Mouse (Mus musculus): ENCODE measurements around the gene Nisch. TPM values are rescaled to one million over a fixed set of nuclear protein-coding genes. Genes with fewer than 3 reads are reported as not detected.

Gene Nisch
- polyA plus RNA-seq, 1 experiment from 2014 or later, result 258 TPM

DNA sequence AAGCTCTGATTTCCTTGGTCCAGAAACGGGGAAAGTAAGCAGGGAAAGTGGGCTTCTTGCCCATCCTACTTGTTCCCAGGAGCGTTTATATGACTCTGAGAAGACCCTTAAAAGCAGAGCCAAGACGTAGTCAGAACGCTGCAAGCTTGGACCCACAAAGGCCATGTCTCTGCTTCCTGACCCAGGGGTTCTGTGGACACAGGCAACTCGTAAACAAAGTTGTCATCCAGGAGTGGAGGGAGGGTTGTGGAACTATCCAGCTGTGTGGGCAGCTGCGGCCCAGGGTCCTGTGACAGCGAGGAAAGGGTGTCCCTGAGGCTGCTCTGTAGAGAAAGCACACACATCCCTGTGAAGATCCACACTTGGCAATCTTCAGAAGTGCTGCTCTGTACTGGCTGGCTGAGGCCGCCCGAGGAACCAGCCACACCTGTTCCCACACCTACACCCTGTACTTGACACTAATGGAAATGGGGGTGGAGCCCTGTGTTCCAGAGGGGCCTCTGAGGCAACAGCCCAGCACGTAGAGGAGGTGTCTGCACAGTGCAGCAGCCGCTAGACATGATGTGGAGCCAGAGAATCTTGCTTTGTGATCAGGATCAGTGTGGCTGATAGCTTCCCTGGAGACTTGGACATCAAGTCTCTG, 83.6 kb downstream of the Nisch start:
- peak overlapping the region; percentile 85 for H3K4me2 ChIP-seq
- 88% methylated on average over 11 of the region's 11 CpGs for WGBS
- peaks cover 23% of the 10 kb centered on the region for H3K4me1 ChIP-seq (ENCODE audit: control insufficient read depth, insufficient read depth, low read length)
- no peak for DNase-seq (ENCODE audit: low spot score, missing footprints)
- H3K9me3 ChIP-seq (ENCODE audit: control insufficient read depth, low read length), result no peaks in the 10 kb centered on the region
- ATAC-seq (ENCODE audit: low FRiP score), result no peak
- peaks cover 26% of the 10 kb centered on the region for H3K36me3 ChIP-seq (ENCODE audit: control insufficient read depth, insufficient read depth, low read length)
- peak overlapping the region; percentile 97 for H3K9ac ChIP-seq (ENCODE audit: low read length)
- H3K27ac ChIP-seq (ENCODE audit: low read depth, low read length), result no peak overlapping the region
- no peaks in the 10 kb centered on the region for H3K27me3 ChIP-seq (ENCODE audit: control insufficient read depth, insufficient read depth, low read length)
- H3K4me3 ChIP-seq (ENCODE audit: low read depth, low read length), result no peak overlapping the region

GRCm38 (mm10) chr14:31132491-31132975, 84.2 kb downstream of the Nisch start:
- peaks cover 20% of the 10 kb centered on the region for H3K36me3 ChIP-seq (ENCODE audit: control insufficient read depth, insufficient read depth, low read length)

DNA sequence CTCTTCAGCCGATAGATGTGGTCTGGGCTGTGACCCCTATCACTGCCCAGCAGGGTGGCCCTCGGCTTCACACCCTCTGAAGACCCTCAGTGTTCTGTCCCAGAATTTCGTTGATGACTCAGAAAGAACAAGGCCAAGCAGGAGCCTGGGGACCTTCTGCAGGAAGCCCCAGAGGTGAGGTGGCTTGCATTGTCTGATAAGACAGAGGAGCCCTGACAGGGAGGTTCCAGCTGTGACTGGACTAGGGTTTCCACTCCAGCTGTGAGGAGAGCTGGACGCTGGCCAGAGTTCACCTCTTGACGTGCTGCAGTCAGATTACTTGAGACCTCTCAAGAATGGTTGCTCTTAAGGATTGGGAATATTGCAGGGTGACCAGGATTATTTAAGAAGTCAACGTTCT, 84.7 kb downstream of the Nisch start:
- ATAC-seq (ENCODE audit: low FRiP score), result no peak
- H3K4me1 ChIP-seq (ENCODE audit: control insufficient read depth, insufficient read depth, low read length), result peaks cover 27% of the 10 kb centered on the region
- H3K36me3 ChIP-seq (ENCODE audit: control insufficient read depth, insufficient read depth, low read length), result peaks cover 17% of the 10 kb centered on the region
- peak overlapping the region; percentile 92 for H3K4me3 ChIP-seq (ENCODE audit: low read depth, low read length)
- 13% methylated on average over 6 of the region's 6 CpGs for WGBS
- peak overlapping the region; percentile 97 for H3K9ac ChIP-seq (ENCODE audit: low read length)
- H3K27ac ChIP-seq (ENCODE audit: low read depth, low read length), result no peak overlapping the region
- no peaks in the 10 kb centered on the region for H3K9me3 ChIP-seq (ENCODE audit: control insufficient read depth, low read length)
- no peak for DNase-seq (ENCODE audit: low spot score, missing footprints)
- H3K4me2 ChIP-seq, result peak overlapping the region; percentile 85
- H3K27me3 ChIP-seq (ENCODE audit: control insufficient read depth, insufficient read depth, low read length), result no peaks in the 10 kb centered on the region

More at GRCm38 (mm10) chr14:31132491-31132975, 84.2 kb downstream of the Nisch start:
- peak overlapping the region; percentile 92 for H3K4me3 ChIP-seq (ENCODE audit: low read depth, low read length)
- H3K4me1 ChIP-seq (ENCODE audit: control insufficient read depth, insufficient read depth, low read length), result peaks cover 25% of the 10 kb centered on the region
- WGBS, result 91% methylated on average over 7 of the region's 7 CpGs
- DNase-seq (ENCODE audit: low spot score, missing footprints), result no peak
- no peaks in the 10 kb centered on the region for H3K27me3 ChIP-seq (ENCODE audit: control insufficient read depth, insufficient read depth, low read length)
- no peak overlapping the region for H3K27ac ChIP-seq (ENCODE audit: low read depth, low read length)
- H3K9ac ChIP-seq (ENCODE audit: low read length), result peak overlapping the region; percentile 97
- no peaks in the 10 kb centered on the region for H3K9me3 ChIP-seq (ENCODE audit: control insufficient read depth, low read length)
- H3K4me2 ChIP-seq, result peak overlapping the region; percentile 85
- ATAC-seq (ENCODE audit: low FRiP score), result no peak

DNA sequence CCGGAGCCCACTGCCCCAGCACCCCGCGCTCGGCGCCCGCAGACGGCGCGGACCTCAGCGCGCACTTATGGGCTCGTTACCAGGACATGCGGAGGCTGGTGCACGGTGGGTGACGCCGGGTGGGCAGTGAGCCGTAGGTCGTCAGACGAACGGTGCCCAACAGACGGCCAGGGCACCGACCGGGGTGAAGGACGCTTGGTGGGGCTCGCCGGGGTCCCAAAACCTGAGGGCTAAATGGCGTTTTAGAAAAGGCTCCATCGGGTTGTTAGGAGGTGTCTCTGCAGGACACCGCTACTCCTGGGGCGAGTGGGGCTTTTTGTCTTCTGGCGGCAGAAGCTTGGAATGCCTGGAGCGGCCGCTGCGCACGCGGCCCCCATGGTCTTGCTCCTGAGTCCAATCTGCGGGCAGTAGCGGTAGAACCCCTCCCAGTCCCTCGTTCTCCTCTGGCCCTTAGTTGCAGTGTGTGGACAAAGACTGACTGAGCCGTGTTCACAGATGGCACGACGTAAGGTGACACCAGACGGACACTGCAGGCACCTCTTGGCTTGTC, 85.4 kb downstream of the Nisch start:
- DNase-seq (ENCODE audit: low spot score, missing footprints) (peak; percentile 93), ATAC-seq (ENCODE audit: low FRiP score) (no peak)
- under 1% methylated on average over 43 of the region's 43 CpGs for WGBS
- peak overlapping the region; percentile 92 for H3K4me3 ChIP-seq (ENCODE audit: low read depth, low read length)
- no peaks in the 10 kb centered on the region for H3K9me3 ChIP-seq (ENCODE audit: control insufficient read depth, low read length)
- peak overlapping the region; percentile 90 for H3K27ac ChIP-seq (ENCODE audit: low read depth, low read length)
- H3K4me2 ChIP-seq, result peak overlapping the region; percentile 85
- H3K9ac ChIP-seq (ENCODE audit: low read length), result peak overlapping the region; percentile 97
- H3K27me3 ChIP-seq (ENCODE audit: control insufficient read depth, insufficient read depth, low read length), result no peaks in the 10 kb centered on the region
- H3K36me3 ChIP-seq (ENCODE audit: control insufficient read depth, insufficient read depth, low read length), result peaks cover 10% of the 10 kb centered on the region
- peaks cover 27% of the 10 kb centered on the region for H3K4me1 ChIP-seq (ENCODE audit: control insufficient read depth, insufficient read depth, low read length)

- DNase-seq (ENCODE audit: low spot score, missing footprints) (peak; percentile 99), ATAC-seq (ENCODE audit: low FRiP score) (peak; percentile 90)
- Histone ChIP-seq H3K9ac (ENCODE audit: low read length) (peak within 1 kb of the TSS; percentile 97), H3K4me2 (peak within 1 kb of the TSS; percentile 85), H3K4me1 (ENCODE audit: control insufficient read depth, insufficient read depth, low read length) (peaks cover 27% of the 10 kb centered on the region), H3K27ac (ENCODE audit: low read depth, low read length) (peak within 1 kb of the TSS; percentile 90), H3K36me3 (ENCODE audit: control insufficient read depth, insufficient read depth, low read length) (peaks cover 5% of the 10 kb centered on the region), H3K4me3 (ENCODE audit: low read depth, low read length) (peak within 1 kb of the TSS; percentile 92), H3K27me3 (ENCODE audit: control insufficient read depth, insufficient read depth, low read length) (no peaks in the 10 kb centered on the region), H3K9me3 (ENCODE audit: control insufficient read depth, low read length) (no peaks in the 10 kb centered on the region)
- whole genome bisulfite sequencing, result 4% methylated on average over 57 of the region's 63 CpGs
Measured at GRCm38 (mm10) chr14:31130236-31131220, 86.2 kb downstream of the Nisch start, which contains the start of gene Nt5dc2. Nt5dc2 (plus strand) TSS chr14:31131053.

DNA sequence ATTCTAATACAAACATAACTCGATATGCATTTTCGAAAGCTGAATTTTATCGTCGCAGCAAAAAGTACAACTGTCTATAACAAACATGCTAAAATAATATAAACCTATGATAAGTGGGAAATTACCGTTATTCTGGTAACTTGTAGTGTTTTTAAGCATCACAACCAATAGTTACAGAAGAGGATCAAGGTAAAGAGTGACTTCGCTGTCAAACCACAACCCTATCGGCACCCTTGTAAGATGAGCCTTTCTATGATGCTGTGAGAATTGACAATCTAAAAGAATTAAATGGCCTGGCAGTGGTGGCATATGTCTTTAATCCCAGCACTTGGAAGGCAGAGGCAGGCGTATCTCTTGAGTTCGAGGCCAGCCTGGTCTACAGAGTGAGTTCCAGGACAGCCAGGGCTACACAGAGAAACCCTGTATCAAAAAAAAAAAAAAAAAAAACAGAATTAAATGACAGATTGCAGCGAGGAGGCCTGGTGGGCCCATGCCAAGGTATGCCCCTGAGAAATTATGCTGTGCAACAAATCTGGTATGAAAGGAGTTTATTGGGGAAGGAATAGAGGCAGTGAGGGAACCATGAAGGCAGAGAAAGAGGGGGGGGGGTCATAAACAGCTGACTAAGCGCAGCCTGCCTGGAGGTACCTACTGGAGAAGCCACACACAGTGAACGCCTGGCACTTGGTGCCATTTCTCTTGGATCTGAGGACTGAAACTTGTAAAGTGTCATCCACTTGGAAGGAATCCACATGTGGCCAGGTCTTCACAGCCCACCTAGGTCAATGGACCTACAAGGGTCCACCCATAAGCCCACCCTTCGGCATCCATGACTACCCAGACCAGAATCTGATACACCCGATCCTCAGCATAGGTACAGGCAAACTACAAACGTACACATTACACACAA, 87.2 kb downstream of the Nisch start:
- H3K4me2 ChIP-seq, result peak overlapping the region; percentile 85
- DNase-seq (ENCODE audit: low spot score, missing footprints) (no peak), ATAC-seq (ENCODE audit: low FRiP score) (no peak)
- H3K4me1 ChIP-seq (ENCODE audit: control insufficient read depth, insufficient read depth, low read length), result peaks cover 30% of the 10 kb centered on the region
- H3K9me3 ChIP-seq (ENCODE audit: control insufficient read depth, low read length), result no peaks in the 10 kb centered on the region
- no peaks in the 10 kb centered on the region for H3K27me3 ChIP-seq (ENCODE audit: control insufficient read depth, insufficient read depth, low read length)
- 70% methylated on average over 15 of the region's 15 CpGs for WGBS
- peak overlapping the region; percentile 90 for H3K27ac ChIP-seq (ENCODE audit: low read depth, low read length)
- H3K9ac ChIP-seq (ENCODE audit: low read length), result peak overlapping the region; percentile 97
- peak overlapping the region; percentile 4; the same call in 1 of the 2 replicates for H3K4me3 ChIP-seq (ENCODE audit: low read depth, low read length)
- no peaks in the 10 kb centered on the region; the same call in 1 of the 2 replicates for H3K36me3 ChIP-seq (ENCODE audit: control insufficient read depth, insufficient read depth, low read length)

DNA sequence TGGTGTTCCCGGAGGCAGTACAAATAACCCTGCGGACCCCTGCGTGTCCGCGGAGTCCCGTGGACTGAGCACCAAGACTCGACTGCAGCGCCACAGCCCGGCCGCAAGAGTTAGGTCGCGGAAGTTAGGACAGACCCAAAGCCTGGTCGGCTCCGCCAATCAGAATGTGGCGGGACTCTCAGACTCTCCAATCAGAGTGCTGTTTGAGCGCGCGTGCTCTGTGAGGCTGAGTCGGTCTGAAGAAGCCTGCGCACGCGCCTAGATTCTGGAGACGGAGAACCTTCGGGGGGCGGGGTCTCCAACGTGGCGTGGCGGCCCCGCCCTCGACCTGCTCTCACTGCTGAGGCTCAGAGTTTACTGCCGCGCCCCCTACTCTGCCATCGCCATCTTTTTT, 87.9 kb downstream of the Nisch start, which contains the start of gene Smim4:
Gene Smim4, minus strand, starts transcription at position 131 of the 394 bp plus-strand sequence.
- Histone ChIP-seq H3K27ac (ENCODE audit: low read depth, low read length) (peak within 1 kb of the TSS; percentile 48; the same call in 1 of the 2 replicates), H3K9ac (ENCODE audit: low read length) (peak within 1 kb of the TSS; percentile 73), H3K4me1 (ENCODE audit: control insufficient read depth, insufficient read depth, low read length) (peaks cover 30% of the 10 kb centered on the region), H3K9me3 (ENCODE audit: control insufficient read depth, low read length) (no peaks in the 10 kb centered on the region), H3K4me2 (peak within 1 kb of the TSS; percentile 81), H3K4me3 (ENCODE audit: low read depth, low read length) (peak within 1 kb of the TSS; percentile 64), H3K27me3 (ENCODE audit: control insufficient read depth, insufficient read depth, low read length) (no peaks in the 10 kb centered on the region), H3K36me3 (ENCODE audit: control insufficient read depth, insufficient read depth, low read length) (no peaks in the 10 kb centered on the region; the same call in 1 of the 2 replicates)
- WGBS, result under 1% methylated on average over 33 of the region's 33 CpGs
- DNase-seq (ENCODE audit: low spot score, missing footprints), result peak; percentile 99
- ATAC-seq (ENCODE audit: low FRiP score), result peak; percentile 92

All from midbrain, embryonic 11.5 days (tissue).